Mouse (Mus musculus) testis, adult 2 months (tissue): ENCODE data around the gene Slc1a7. TPM values are rescaled to one million over a fixed set of nuclear protein-coding genes. Genes with fewer than 3 reads are reported as not detected.
A peak's percentile ranks its signal among the peaks of the same experiment; 100 is the strongest.

ENCODE experiments used
- H3K27ac ChIP-seq: fragments of 200-500 bp; 2 replicates; pipeline ENCODE4 v1.5.1; 2012; ENCODE audit warnings: low read depth, low read length; ENCODE audit not compliant: control insufficient read depth, insufficient read depth
- H3K27me3 ChIP-seq: fragments of 200-500 bp; 2 replicates; pipeline ENCODE4 v1.6.1; 2012; ENCODE audit warnings: mild to moderate bottlenecking, low read length, moderate library complexity; ENCODE audit not compliant: control insufficient read depth, insufficient read depth
- H3K36me3 ChIP-seq: fragments of 200-500 bp; 2 replicates; pipeline ENCODE4 v1.6.1; 2012; ENCODE audit warnings: mild to moderate bottlenecking, low read length; ENCODE audit not compliant: control insufficient read depth, insufficient read depth
- H3K4me1 ChIP-seq: fragments of 200-500 bp; 2 replicates; pipeline ENCODE4 v1.6.1; 2012; ENCODE audit warnings: low read length; ENCODE audit not compliant: control insufficient read depth, insufficient read depth
- H3K4me3 ChIP-seq: fragments of 200-500 bp; 2 replicates; pipeline ENCODE4 v1.5.1; 2012; ENCODE audit warnings: low read depth, mild to moderate bottlenecking, low read length, moderate library complexity, mixed read lengths; ENCODE audit not compliant: control insufficient read depth
- CTCF ChIP-seq: fragments of 200-500 bp; IDR thresholded peaks from 2 replicates; pipeline ENCODE4 v1.5.1; 2012; ENCODE audit warnings: low read depth, mild to moderate bottlenecking, inconsistent platforms, low read length, moderate library complexity; ENCODE audit not compliant: control insufficient read depth, insufficient read depth, insufficient replicate concordance
- POLR2A ChIP-seq: fragments of 200-500 bp; IDR thresholded peaks from 2 replicates; pipeline ENCODE4 v1.6.1; 2012; ENCODE audit warnings: low read depth, mild to moderate bottlenecking, inconsistent platforms, low read length, moderate library complexity; ENCODE audit not compliant: control insufficient read depth
- polyA plus RNA-seq: library from polyadenylated mRNA; depleted of rRNA; stranded (reverse); fragments of >200 nt; gene quantifications from 2 replicates; pipeline ENCODE4 v1.2.3, GENCODE M21; 2012; rRNA removed

Slc1a7 gene
- polyA plus RNA-seq = 2.2 and 2.9 TPM in 2 replicates

GRCm38 (mm10) chr4:107967966-107968682 is at the start of gene Slc1a7:
Gene Slc1a7, plus strand, starts transcription at chr4:107968332.
- H3K4me1 ChIP-seq = peaks cover 2% of the 10 kb centered on the region; the same call in 1 of the 2 replicates
- H3K27me3 ChIP-seq = no peaks in the 10 kb centered on the region
- TF ChIP-seq CTCF (no peak), POLR2A (no peak)
- H3K36me3 ChIP-seq = no peaks in the 10 kb centered on the region
- H3K4me3 ChIP-seq = no peak within 1 kb of the TSS
- H3K27ac ChIP-seq = no peak within 1 kb of the TSS

DNA sequence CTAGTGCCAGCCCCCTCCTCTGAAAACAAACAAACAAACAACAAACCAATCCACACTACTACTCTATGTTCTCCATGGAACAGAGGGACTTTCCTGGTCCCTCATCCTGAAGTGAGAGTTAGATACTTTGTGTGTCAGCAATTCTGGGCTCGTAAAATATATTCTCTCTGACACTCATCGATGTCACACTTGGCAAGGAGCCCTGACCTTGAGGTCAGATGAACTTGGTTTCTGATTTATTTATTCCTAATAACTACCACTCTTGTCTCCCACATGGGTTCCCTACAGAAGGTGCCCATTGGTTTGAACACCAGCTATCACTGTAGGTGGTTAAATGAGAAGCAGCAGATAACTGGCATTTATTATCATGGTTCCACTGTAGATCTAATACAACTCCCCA is 47.8 kb upstream of the Slc1a7 start:
- peaks cover 5% of the 10 kb centered on the region; the same call in 1 of the 2 replicates for H3K4me1 ChIP-seq
- no peak for TF ChIP-seq POLR2A
- no peak for TF ChIP-seq CTCF

DNA sequence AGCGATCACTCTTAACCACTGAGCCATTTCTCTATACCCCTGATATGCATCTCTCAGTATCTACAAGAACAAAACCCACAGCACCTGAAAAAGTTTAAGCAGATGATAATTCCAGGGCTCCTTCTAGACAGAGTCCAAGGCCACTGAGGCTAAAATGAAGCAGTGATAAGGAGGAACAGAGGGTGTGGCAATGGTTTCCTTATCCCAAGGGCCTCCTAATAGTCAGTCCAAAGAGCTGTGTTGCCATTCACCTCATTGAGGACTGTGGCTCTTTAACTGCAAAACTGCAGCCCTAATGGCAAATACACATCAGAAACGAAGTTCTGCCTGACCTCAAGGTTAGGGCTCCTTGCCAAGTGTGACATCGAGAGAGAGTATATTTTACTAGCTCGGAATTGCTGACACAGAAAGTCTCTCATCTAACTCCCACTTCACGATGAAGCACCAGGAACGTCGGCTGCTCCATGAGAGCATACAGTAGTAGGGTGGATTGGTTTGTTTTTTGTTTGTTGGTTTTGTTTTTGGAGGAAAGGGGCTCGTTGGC is 46.9 kb upstream of the Slc1a7 start:
- TF ChIP-seq POLR2A (no peak), CTCF (no peak)
- H3K27ac ChIP-seq = no peak overlapping the region
- H3K27me3 ChIP-seq = no peaks in the 10 kb centered on the region
- no peak overlapping the region for H3K4me3 ChIP-seq
- H3K4me1 ChIP-seq = peaks cover 5% of the 10 kb centered on the region; the same call in 1 of the 2 replicates
- H3K36me3 ChIP-seq = peaks cover 1% of the 10 kb centered on the region; the same call in 1 of the 2 replicates

More for the DNA sequence above, 47.8 kb upstream of the Slc1a7 start:
- Histone ChIP-seq H3K4me3 (no peak overlapping the region), H3K27ac (no peak overlapping the region), H3K27me3 (no peaks in the 10 kb centered on the region), H3K36me3 (peaks cover 1% of the 10 kb centered on the region; the same call in 1 of the 2 replicates)

- peaks cover 5% of the 10 kb centered on the region; the same call in 1 of the 2 replicates for H3K4me1 ChIP-seq
- no peaks in the 10 kb centered on the region for H3K27me3 ChIP-seq
- no peak for TF ChIP-seq CTCF
- no peak for TF ChIP-seq POLR2A
- H3K36me3 ChIP-seq = peaks cover 1% of the 10 kb centered on the region; the same call in 1 of the 2 replicates
- peak overlapping the region; percentile 66 for H3K27ac ChIP-seq
- peak overlapping the region; percentile 13; the same call in 1 of the 2 replicates for H3K4me3 ChIP-seq
Observed at GRCm38 (mm10) chr4:107921952-107922351, 46.2 kb upstream of the Slc1a7 start.

DNA sequence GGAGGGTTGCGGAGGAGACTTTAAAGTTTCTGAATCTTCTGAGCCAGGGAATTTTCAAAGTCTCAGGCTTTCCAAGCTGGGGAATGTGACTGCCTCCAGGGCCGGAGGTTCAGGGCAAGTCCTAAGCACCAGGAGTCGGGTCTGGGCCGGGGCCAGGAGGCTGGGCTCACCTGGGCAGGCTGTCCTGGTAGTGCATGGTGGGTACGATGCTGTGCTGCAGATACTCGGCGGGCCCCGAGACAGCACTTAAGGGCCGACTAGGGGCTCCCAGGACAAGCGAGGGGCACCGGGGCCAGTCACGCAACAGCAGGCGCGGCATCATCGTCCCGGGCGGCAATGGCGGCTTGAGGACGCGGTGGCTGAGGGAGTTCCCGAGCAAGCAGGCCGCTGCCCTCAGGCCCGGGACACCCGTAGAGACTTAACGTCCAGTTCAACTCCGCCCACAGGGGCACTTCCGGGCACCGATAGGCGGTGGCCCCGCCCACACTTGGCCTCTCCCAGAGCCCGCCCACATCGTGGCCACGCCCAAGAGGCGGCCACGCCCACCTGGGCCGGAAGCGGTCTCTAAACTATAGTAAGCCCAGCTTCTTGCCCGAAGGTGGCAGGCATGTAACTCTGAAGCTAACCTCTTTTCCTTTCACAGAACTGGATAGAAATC is 44.9 kb upstream of the Slc1a7 start, which contains the start of gene Cpt2:
Cpt2 (minus strand) TSS at position 466 of the 658 bp plus-strand sequence.
- Histone ChIP-seq H3K4me1 (peaks cover 5% of the 10 kb centered on the region; the same call in 1 of the 2 replicates), H3K4me3 (peak within 1 kb of the TSS; percentile 97), H3K27ac (peak within 1 kb of the TSS; percentile 97), H3K36me3 (peaks cover 1% of the 10 kb centered on the region; the same call in 1 of the 2 replicates), H3K27me3 (no peaks in the 10 kb centered on the region)
- peak; percentile 97 for TF ChIP-seq POLR2A
- TF ChIP-seq CTCF = 0 out of 2 replicates have a peak, but pooled peaks have one; percentile 8

- H3K27me3 ChIP-seq = no peaks in the 10 kb centered on the region
- H3K27ac ChIP-seq = peak overlapping the region; percentile 34; the same call in 1 of the 2 replicates
- H3K4me1 ChIP-seq = peaks cover 5% of the 10 kb centered on the region; the same call in 1 of the 2 replicates
- H3K4me3 ChIP-seq = peak overlapping the region; percentile 97
- H3K36me3 ChIP-seq = peaks cover 1% of the 10 kb centered on the region; the same call in 1 of the 2 replicates
- TF ChIP-seq POLR2A = no peak
- no peak for TF ChIP-seq CTCF
Observed at GRCm38 (mm10) chr4:107923803-107924194, 44.3 kb upstream of the Slc1a7 start.

DNA sequence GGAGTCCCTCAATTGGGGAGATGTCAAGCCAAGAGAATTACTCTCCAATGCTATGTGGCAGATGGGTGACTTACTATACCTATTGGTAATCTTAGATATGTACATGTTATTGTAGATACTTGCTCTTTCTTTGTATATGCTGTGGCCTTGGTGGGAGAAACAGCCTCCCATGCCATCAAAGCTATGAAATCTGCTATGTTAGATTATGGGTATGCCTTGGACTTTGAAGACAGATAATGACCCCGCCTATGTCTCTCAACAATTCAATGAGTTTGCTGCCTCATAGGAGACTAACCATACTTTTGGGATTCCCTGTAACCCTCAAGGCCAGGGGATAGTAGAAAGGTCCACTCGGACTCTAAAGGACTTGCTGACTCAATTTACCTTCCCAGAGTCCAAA is 39.9 kb upstream of the Slc1a7 start:
- Histone ChIP-seq H3K4me1 (no peaks in the 10 kb centered on the region), H3K27ac (no peak overlapping the region), H3K4me3 (no peak overlapping the region), H3K36me3 (no peaks in the 10 kb centered on the region), H3K27me3 (no peaks in the 10 kb centered on the region)
- TF ChIP-seq POLR2A = no peak
- no peak for TF ChIP-seq CTCF

GRCm38 (mm10) chr4:107928726-107929125 is 39.4 kb upstream of the Slc1a7 start:
- TF ChIP-seq POLR2A = no peak
- TF ChIP-seq CTCF = no peak
- Histone ChIP-seq H3K36me3 (no peaks in the 10 kb centered on the region), H3K4me1 (peaks cover 2% of the 10 kb centered on the region; the same call in 1 of the 2 replicates), H3K4me3 (no peak overlapping the region), H3K27me3 (no peaks in the 10 kb centered on the region), H3K27ac (no peak overlapping the region)
